Mouse (Mus musculus) cortical plate, adult 2 months (tissue): ENCODE results near the gene Pphln1.

ENCODE experiments used
- CTCF ChIP-seq: fragments of 200-500 bp; IDR thresholded peaks from 2 replicates; pipeline ENCODE4 v1.5.1; 2011; ENCODE audit warnings: mild to moderate bottlenecking, control low read depth, low read length; ENCODE audit not compliant: insufficient read depth; ENCODE audit errors: extremely low read depth
- POLR2A ChIP-seq: fragments of 200-500 bp; IDR thresholded peaks from 2 replicates; pipeline ENCODE4 v1.6.1; 2011; ENCODE audit warnings: mild to moderate bottlenecking, low read length, control low read depth; ENCODE audit not compliant: insufficient read depth; ENCODE audit errors: extremely low read depth

DNA sequence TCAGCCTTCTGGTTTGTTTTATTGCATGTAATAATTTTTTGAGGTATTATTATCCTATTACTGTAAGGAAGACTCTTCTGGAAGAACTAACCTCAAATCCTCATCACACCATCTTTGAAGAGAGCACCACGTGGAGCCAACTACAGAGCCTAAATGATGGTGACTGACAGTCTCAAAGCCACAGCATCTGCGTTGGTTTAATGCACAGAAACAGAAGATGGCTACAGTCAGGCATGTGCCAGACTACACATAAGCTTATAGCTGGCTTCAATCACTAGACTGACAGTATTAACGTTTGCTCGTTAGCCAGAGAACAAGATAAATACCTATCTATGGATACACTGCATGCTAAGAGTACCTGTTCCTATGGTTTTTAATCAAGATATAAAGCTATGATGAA, 138.0 kb downstream of the Pphln1 start:
- no peak for TF ChIP-seq POLR2A
- no peak for TF ChIP-seq CTCF
